Mouse (Mus musculus): ENCODE results near the gene Nf2. TPM values are rescaled to one million over a fixed set of nuclear protein-coding genes. Genes with fewer than 3 reads are reported as not detected.

Nf2 gene
- polyA plus RNA-seq, 1 experiment = 38.0 TPM

GRCm38 (mm10) chr11:4756984-4757788 lies 92.2 kb downstream of the Nf2 start:
- Histone ChIP-seq H3K27ac (ENCODE audit: control insufficient read depth, insufficient read depth, low read depth, low read length, poor library complexity) (no peak overlapping the region), H3K4me1 (ENCODE audit: control insufficient read depth, insufficient read depth, low read length) (no peaks in the 10 kb centered on the region), H3K4me3 (replicated peaks; ENCODE audit: control insufficient read depth, low read depth, low read length) (no peak overlapping the region)
- 67% methylated on average over 11 of the region's 11 CpGs for WGBS
- no peak for TF ChIP-seq POLR2A (IDR thresholded peaks at IDR 0.05; ENCODE audit: borderline replicate concordance, control insufficient read depth, low read depth, low read length)
- no peak for TF ChIP-seq CTCF (IDR thresholded peaks at IDR 0.05; ENCODE audit: control insufficient read depth, insufficient read depth, low read length)

- Histone ChIP-seq H3K4me1 (ENCODE audit: control insufficient read depth, insufficient read depth, low read length) (no peaks in the 10 kb centered on the region), H3K27ac (ENCODE audit: control insufficient read depth, insufficient read depth, low read depth, low read length, poor library complexity) (no peak overlapping the region), H3K4me3 (replicated peaks; ENCODE audit: control insufficient read depth, low read depth, low read length) (no peak overlapping the region)
- 71% methylated on average over 9 of the region's 9 CpGs for WGBS
- TF ChIP-seq POLR2A (IDR thresholded peaks at IDR 0.05; ENCODE audit: borderline replicate concordance, control insufficient read depth, low read depth, low read length) (no peak), CTCF (IDR thresholded peaks at IDR 0.05; ENCODE audit: control insufficient read depth, insufficient read depth, low read length) (no peak)
Observed at GRCm38 (mm10) chr11:4756460-4756859, 92.9 kb downstream of the Nf2 start.

- TF ChIP-seq CTCF (IDR thresholded peaks at IDR 0.05; ENCODE audit: control insufficient read depth, insufficient read depth, low read length) (no peak), POLR2A (IDR thresholded peaks at IDR 0.05; ENCODE audit: borderline replicate concordance, control insufficient read depth, low read depth, low read length) (no peak)
- WGBS = 79% methylated on average over 11 of the region's 11 CpGs
- Histone ChIP-seq H3K4me1 (ENCODE audit: control insufficient read depth, insufficient read depth, low read length) (no peaks in the 10 kb centered on the region), H3K27ac (ENCODE audit: control insufficient read depth, insufficient read depth, low read depth, low read length, poor library complexity) (no peak overlapping the region), H3K4me3 (replicated peaks; ENCODE audit: control insufficient read depth, low read depth, low read length) (no peak overlapping the region)
Observed at GRCm38 (mm10) chr11:4754867-4755266, 94.5 kb downstream of the Nf2 start.

GRCm38 (mm10) chr11:4754036-4754435 lies 95.3 kb downstream of the Nf2 start:
- Histone ChIP-seq H3K4me3 (replicated peaks; ENCODE audit: control insufficient read depth, low read depth, low read length) (no peak overlapping the region), H3K4me1 (ENCODE audit: control insufficient read depth, insufficient read depth, low read length) (no peaks in the 10 kb centered on the region), H3K27ac (ENCODE audit: control insufficient read depth, insufficient read depth, low read depth, low read length, poor library complexity) (no peak overlapping the region)
- TF ChIP-seq CTCF (IDR thresholded peaks at IDR 0.05; ENCODE audit: control insufficient read depth, insufficient read depth, low read length) = no peak
- TF ChIP-seq POLR2A (IDR thresholded peaks at IDR 0.05; ENCODE audit: borderline replicate concordance, control insufficient read depth, low read depth, low read length) = no peak
- 86% methylated on average over 3 of the region's 3 CpGs for WGBS

DNA sequence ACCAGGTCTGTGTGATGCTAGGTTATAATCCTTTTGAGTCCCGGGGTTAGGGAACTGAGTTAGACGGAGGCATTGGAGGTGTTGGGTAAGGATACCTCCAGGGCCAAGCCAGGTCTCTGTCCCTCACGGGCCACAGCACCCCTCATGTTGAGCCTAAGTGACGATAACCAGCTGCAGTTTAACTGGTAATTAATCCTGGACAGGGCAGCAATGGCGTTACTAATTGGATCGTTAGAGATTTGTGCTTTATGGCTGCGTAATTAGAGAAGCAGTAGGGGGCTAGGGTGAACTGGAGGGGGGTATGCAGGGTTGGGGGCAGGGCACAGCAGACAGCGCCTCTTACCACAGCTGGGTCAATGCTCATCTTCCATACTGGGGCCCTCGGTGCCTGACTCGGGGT lies 96.5 kb downstream of the Nf2 start:
- Histone ChIP-seq H3K4me3 (replicated peaks; ENCODE audit: control insufficient read depth, low read depth, low read length) (no peak overlapping the region), H3K4me1 (ENCODE audit: control insufficient read depth, insufficient read depth, low read length) (no peaks in the 10 kb centered on the region), H3K27ac (ENCODE audit: control insufficient read depth, insufficient read depth, low read depth, low read length, poor library complexity) (no peak overlapping the region)
- TF ChIP-seq CTCF (IDR thresholded peaks at IDR 0.05; ENCODE audit: control insufficient read depth, insufficient read depth, low read length) = no peak
- no peak for TF ChIP-seq POLR2A (IDR thresholded peaks at IDR 0.05; ENCODE audit: borderline replicate concordance, control insufficient read depth, low read depth, low read length)
- 49% methylated on average over 10 of the region's 10 CpGs for WGBS

DNA sequence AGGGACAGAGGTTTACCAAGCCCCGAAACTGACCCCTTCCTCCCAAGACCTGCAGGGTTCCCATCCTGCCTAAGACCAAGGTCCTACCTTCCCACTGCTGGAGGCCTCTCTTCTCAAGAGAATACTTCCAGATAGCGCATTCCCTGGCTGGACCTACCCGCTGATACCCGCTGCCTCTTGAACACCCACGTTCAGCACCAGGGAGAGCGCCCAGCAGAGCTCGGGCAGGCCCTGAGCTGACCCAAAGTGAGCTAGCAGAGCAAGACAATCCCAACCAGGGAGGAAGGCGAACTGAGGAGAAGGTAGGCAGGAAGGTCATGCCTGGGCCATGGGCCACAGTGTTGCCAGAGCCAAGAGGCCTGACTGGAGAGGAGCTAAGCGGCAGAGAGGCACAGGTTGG lies 99.1 kb downstream of the Nf2 start:
- Histone ChIP-seq H3K27ac (ENCODE audit: control insufficient read depth, insufficient read depth, low read depth, low read length, poor library complexity) (no peak overlapping the region), H3K4me3 (replicated peaks; ENCODE audit: control insufficient read depth, low read depth, low read length) (no peak overlapping the region), H3K4me1 (ENCODE audit: control insufficient read depth, insufficient read depth, low read length) (no peaks in the 10 kb centered on the region)
- WGBS = 4% methylated on average over 9 of the region's 9 CpGs
- TF ChIP-seq CTCF (IDR thresholded peaks at IDR 0.05; ENCODE audit: control insufficient read depth, insufficient read depth, low read length) (no peak), POLR2A (IDR thresholded peaks at IDR 0.05; ENCODE audit: borderline replicate concordance, control insufficient read depth, low read depth, low read length) (no peak)

GRCm38 (mm10) chr11:4747285-4747684 lies 102.1 kb downstream of the Nf2 start:
- no peaks in the 10 kb centered on the region for H3K4me1 ChIP-seq (ENCODE audit: control insufficient read depth, insufficient read depth, low read length)
- no peak overlapping the region for H3K27ac ChIP-seq (ENCODE audit: control insufficient read depth, insufficient read depth, low read depth, low read length, poor library complexity)
- 8% methylated on average over 12 of the region's 12 CpGs for WGBS
- H3K4me3 ChIP-seq (replicated peaks; ENCODE audit: control insufficient read depth, low read depth, low read length) = no peak overlapping the region
- no peak for TF ChIP-seq CTCF (IDR thresholded peaks at IDR 0.05; ENCODE audit: control insufficient read depth, insufficient read depth, low read length)
- TF ChIP-seq POLR2A (IDR thresholded peaks at IDR 0.05; ENCODE audit: borderline replicate concordance, control insufficient read depth, low read depth, low read length) = no peak

GRCm38 (mm10) chr11:4746733-4747132 lies 102.6 kb downstream of the Nf2 start, which contains the start of gene Cabp7:
TSS of gene Cabp7 (minus strand) at chr11:4746778.
- no peak within 1 kb of the TSS for H3K27ac ChIP-seq (ENCODE audit: control insufficient read depth, insufficient read depth, low read depth, low read length, poor library complexity)
- H3K4me3 ChIP-seq (replicated peaks; ENCODE audit: control insufficient read depth, low read depth, low read length) = no peak within 1 kb of the TSS
- WGBS = 3% methylated on average over 71 of the region's 73 CpGs
- no peak for TF ChIP-seq POLR2A (IDR thresholded peaks at IDR 0.05; ENCODE audit: borderline replicate concordance, control insufficient read depth, low read depth, low read length)
- no peak for TF ChIP-seq CTCF (IDR thresholded peaks at IDR 0.05; ENCODE audit: control insufficient read depth, insufficient read depth, low read length)
- no peaks in the 10 kb centered on the region for H3K4me1 ChIP-seq (ENCODE audit: control insufficient read depth, insufficient read depth, low read length)
